Mouse (Mus musculus): ENCODE measurements at regions not wholly inside any gene's neighbourhood (a gene's known extent, or its start where the extent isn't known, plus 50 kb on each side); places are given as distances from the start of the nearest gene placed in this dataset.

DNA sequence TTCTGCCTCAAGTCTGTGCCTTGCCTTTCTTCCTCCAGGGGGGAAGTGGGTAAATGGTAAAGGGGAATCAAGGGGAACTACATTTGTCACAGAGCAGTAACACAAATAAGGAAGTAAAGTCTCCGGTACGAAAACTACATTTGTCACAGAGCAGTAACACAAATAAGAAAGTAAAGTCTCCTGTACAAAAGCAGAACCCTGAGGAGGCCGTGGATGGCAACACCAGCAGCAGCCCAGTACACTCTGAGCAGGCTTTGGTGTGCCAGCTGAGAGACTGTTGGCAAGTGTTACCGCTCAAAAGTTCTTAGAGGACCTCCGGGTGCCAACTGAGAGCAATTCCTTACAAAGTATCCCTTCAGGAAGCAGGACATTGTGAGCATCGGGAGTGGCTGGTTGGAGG is 90.9 kb downstream of the Hes1 start:
- no peak for TF ChIP-seq CTCF (IDR thresholded peaks at IDR 0.05; ENCODE audit: low read depth, low read length)
- TF ChIP-seq GATA2 (IDR thresholded peaks at IDR 0.05; ENCODE audit: borderline replicate concordance, low read depth, low read length): no peak
- TF ChIP-seq TAL1 (conservative IDR thresholded peaks at IDR 0.05; ENCODE audit: low read depth, low read length): no peak
